Mouse (Mus musculus) olfactory bulb, adult 2 months (tissue): Measurements from ENCODE around the gene Banp. TPM values are rescaled to one million over a fixed set of nuclear protein-coding genes. Genes with fewer than 3 reads are reported as not detected.

Experiments
- H3K27ac ChIP-seq: fragments of 200-500 bp; 2 replicates; pipeline ENCODE4 v1.5.1; 2012; ENCODE audit warnings: low read depth, low read length; ENCODE audit not compliant: insufficient read depth
- H3K4me1 ChIP-seq: fragments of 200-500 bp; 2 replicates; pipeline ENCODE4 v1.6.1; 2012; ENCODE audit warnings: low read length; ENCODE audit not compliant: control insufficient read depth, insufficient read depth
- H3K4me3 ChIP-seq: fragments of 200-500 bp; 2 replicates; pipeline ENCODE4 v1.5.1; 2012; ENCODE audit warnings: mild to moderate bottlenecking, low read depth, low read length, moderate library complexity; ENCODE audit not compliant: insufficient read depth
- CTCF ChIP-seq: fragments of 200-500 bp; IDR thresholded peaks from 2 replicates; pipeline ENCODE4 v1.5.1; 2012; ENCODE audit warnings: low read depth, mild to moderate bottlenecking, low read length, moderate library complexity; ENCODE audit not compliant: insufficient read depth
- POLR2A ChIP-seq: fragments of 200-500 bp; IDR thresholded peaks from 2 replicates; pipeline ENCODE4 v1.6.1; 2012; ENCODE audit warnings: mild to moderate bottlenecking, low read depth, low read length, moderate library complexity; ENCODE audit not compliant: insufficient read depth
- WGBS: fragments of 180-500 bp; shearing (Covaris S2); methylation state at CpG from one replicate; pipeline ENCODE4 v1.1.7; 2018; 5-methylcytosine and 5-hydroxymethylcytosine counted together
- polyA plus RNA-seq: library from polyadenylated mRNA; stranded (reverse); fragments of >200 nt; gene quantifications from 2 replicates; pipeline ENCODE4 v1.2.4, GENCODE M21; 2012; ENCODE audit warnings: low replicate concordance; ENCODE audit not compliant: missing spikeins, insufficient read depth, insufficient read length

Banp gene
- polyA plus RNA-seq, 1 experiment, result not detected

- no peak overlapping the region for H3K27ac ChIP-seq
- peaks cover 13% of the 10 kb centered on the region for H3K4me1 ChIP-seq
- TF ChIP-seq CTCF, result no peak
- TF ChIP-seq POLR2A, result no peak
- no peak overlapping the region for H3K4me3 ChIP-seq
- WGBS, result 64% methylated on average over 1 of the region's 1 CpGs
Measured at GRCm38 (mm10) chr8:122056113-122056512, 106.6 kb downstream of the Banp start.

- H3K4me1 ChIP-seq, result peaks cover 13% of the 10 kb centered on the region
- WGBS, result 91% methylated on average over 7 of the region's 7 CpGs
- no peak for TF ChIP-seq POLR2A
- no peak for TF ChIP-seq CTCF
- H3K4me3 ChIP-seq, result no peak overlapping the region
- no peak overlapping the region for H3K27ac ChIP-seq
Measured at GRCm38 (mm10) chr8:122056882-122057281, 107.3 kb downstream of the Banp start.

- 61% methylated on average over 9 of the region's 9 CpGs for WGBS
- no peak for TF ChIP-seq POLR2A
- TF ChIP-seq CTCF, result no peak
- H3K4me3 ChIP-seq, result no peak overlapping the region
- peaks cover 13% of the 10 kb centered on the region for H3K4me1 ChIP-seq
- H3K27ac ChIP-seq, result no peak overlapping the region
Measured at GRCm38 (mm10) chr8:122058510-122058909, 109.0 kb downstream of the Banp start.

GRCm38 (mm10) chr8:122058951-122059350, 109.4 kb downstream of the Banp start:
- H3K4me1 ChIP-seq, result peaks cover 13% of the 10 kb centered on the region
- no peak overlapping the region for H3K4me3 ChIP-seq
- no peak overlapping the region for H3K27ac ChIP-seq
- 48% methylated on average over 8 of the region's 8 CpGs for WGBS
- TF ChIP-seq CTCF, result no peak
- no peak for TF ChIP-seq POLR2A

GRCm38 (mm10) chr8:122062508-122063223, 113.1 kb downstream of the Banp start:
- Histone ChIP-seq H3K4me1 (peaks cover 7% of the 10 kb centered on the region), H3K27ac (no peak overlapping the region), H3K4me3 (no peak overlapping the region)
- 88% methylated on average over 12 of the region's 12 CpGs for WGBS
- TF ChIP-seq POLR2A, result no peak
- TF ChIP-seq CTCF, result no peak

- Histone ChIP-seq H3K27ac (no peak overlapping the region), H3K4me3 (no peak overlapping the region), H3K4me1 (no peaks in the 10 kb centered on the region; the same call in 1 of the 2 replicates)
- WGBS, result 74% methylated on average over 7 of the region's 7 CpGs
- TF ChIP-seq POLR2A (no peak), CTCF (no peak)
Measured at GRCm38 (mm10) chr8:122064353-122064752, 114.8 kb downstream of the Banp start.

DNA sequence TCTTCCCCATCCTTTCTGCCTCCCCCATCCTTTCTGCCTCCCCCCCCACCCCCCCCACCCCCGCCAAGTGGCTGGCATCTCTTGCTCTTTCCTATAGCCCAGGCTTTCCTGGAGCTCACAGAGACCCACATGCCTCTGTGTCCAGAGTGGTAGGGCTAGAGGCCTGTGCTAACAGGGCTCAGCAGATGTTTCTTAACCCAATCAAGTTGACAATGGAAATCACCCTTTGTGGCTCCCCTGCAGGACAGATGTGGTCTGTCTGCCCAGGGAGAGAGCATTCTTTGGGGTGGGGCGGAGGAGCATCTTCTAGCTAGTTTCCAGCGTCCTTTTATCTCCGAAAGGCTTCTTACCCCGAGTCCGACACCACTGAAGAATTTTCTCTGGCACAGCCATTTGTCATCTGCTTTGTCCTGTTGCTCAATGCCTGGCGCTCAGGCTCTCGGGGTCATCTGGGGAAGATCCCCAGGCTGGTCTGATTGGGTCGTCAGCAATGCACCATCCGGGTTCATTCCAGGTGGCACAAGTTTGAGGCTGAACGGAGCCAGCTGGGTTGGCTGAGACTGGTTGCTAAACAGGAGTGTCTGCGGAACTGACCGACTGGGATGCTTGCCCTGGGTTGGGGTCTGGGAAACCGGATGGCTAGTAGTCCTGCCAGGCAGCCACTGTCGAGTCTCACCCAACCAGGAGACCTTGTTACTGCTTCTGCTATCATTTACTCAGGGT, 118.4 kb downstream of the Banp start:
- Histone ChIP-seq H3K4me3 (no peak overlapping the region), H3K27ac (no peak overlapping the region), H3K4me1 (no peaks in the 10 kb centered on the region; the same call in 1 of the 2 replicates)
- no peak for TF ChIP-seq POLR2A
- no peak for TF ChIP-seq CTCF
- WGBS, result 84% methylated on average over 15 of the region's 15 CpGs

GRCm38 (mm10) chr8:122068609-122069008, 119.1 kb downstream of the Banp start:
- no peak overlapping the region for H3K27ac ChIP-seq
- no peaks in the 10 kb centered on the region; the same call in 1 of the 2 replicates for H3K4me1 ChIP-seq
- 86% methylated on average over 13 of the region's 13 CpGs for WGBS
- no peak for TF ChIP-seq POLR2A
- TF ChIP-seq CTCF, result no peak
- no peak overlapping the region for H3K4me3 ChIP-seq

GRCm38 (mm10) chr8:122069281-122069680, 119.7 kb downstream of the Banp start:
- no peak overlapping the region for H3K4me3 ChIP-seq
- H3K4me1 ChIP-seq, result no peaks in the 10 kb centered on the region; the same call in 1 of the 2 replicates
- 89% methylated on average over 11 of the region's 11 CpGs for WGBS
- no peak overlapping the region for H3K27ac ChIP-seq
- TF ChIP-seq CTCF (no peak), POLR2A (no peak)
